Mouse (Mus musculus) ES-Bruce4 (cell line): ENCODE results near the gene Cd70.

Experiments
- CTCF ChIP-seq: IDR thresholded peaks from one replicate; pipeline ENCODE4 v1.8.1; 2011; ENCODE audit warnings: low read depth, low read length
- POLR2A ChIP-seq: IDR thresholded peaks from one replicate; pipeline ENCODE4 v1.8.1; 2011; ENCODE audit warnings: low read length; ENCODE audit not compliant: insufficient read depth

GRCm38 (mm10) chr17:57172378-57172777, 22.8 kb upstream of the Cd70 start:
- no peak for TF ChIP-seq CTCF
- TF ChIP-seq POLR2A, result no peak
